Mouse (Mus musculus) E14TG2a.4 (cell line): ENCODE measurements at regions not wholly inside any gene's neighbourhood (a gene's known extent, or its start where the extent isn't known, plus 50 kb on each side); places are given as distances from the start of the nearest gene placed in this dataset.

Experiments used
- CTCF ChIP-seq: conservative IDR thresholded peaks from 2 replicates; pipeline ENCODE4 v1.5.1; 2014; ENCODE audit warnings: low read length
- POU5F1 ChIP-seq: IDR thresholded peaks from 2 replicates; pipeline ENCODE4 v1.6.1; 2014; ENCODE audit warnings: low read length, borderline replicate concordance

- TF ChIP-seq CTCF (no peak), POU5F1 (no peak)
These were observed 169.3 kb upstream of the Pex5l start for GRCm38 (mm10) chr3:33312230-33312825.
